Mouse (Mus musculus) kidney, adult 8-10 months (tissue): Measurements from ENCODE around the gene Plekho1.

Experiments used
- DNase-seq, 2 experiments: peaks; one replicate each; pipeline ENCODE4 v3.0.0; 2022

Gene Plekho1

GRCm38 (mm10) chr3:95945731-95946240, 50.0 kb downstream of the Plekho1 start:
- no peak for DNase-seq

- DNase-seq: no peak
Measured at GRCm38 (mm10) chr3:95944742-95945141, 51.1 kb downstream of the Plekho1 start.

GRCm38 (mm10) chr3:95943226-95943625, 52.6 kb downstream of the Plekho1 start:
- DNase-seq: no peak

- peak in 1 of 2 experiments; percentile 17 for DNase-seq
Measured at GRCm38 (mm10) chr3:95942749-95943148, 53.1 kb downstream of the Plekho1 start.

GRCm38 (mm10) chr3:95938835-95939234, 57.0 kb downstream of the Plekho1 start:
- peak in 1 of 2 experiments; percentile 30 for DNase-seq
